Mouse (Mus musculus) frontal cortex, postnatal 36 days (tissue): ENCODE results near the gene Trabd2b.

Experiments
- DNase-seq, 2 experiments: peaks; one replicate each; pipeline ENCODE4 v3.0.0; 2022; ENCODE audit warnings: low spot score in 2 of 2

Gene Trabd2b

DNA sequence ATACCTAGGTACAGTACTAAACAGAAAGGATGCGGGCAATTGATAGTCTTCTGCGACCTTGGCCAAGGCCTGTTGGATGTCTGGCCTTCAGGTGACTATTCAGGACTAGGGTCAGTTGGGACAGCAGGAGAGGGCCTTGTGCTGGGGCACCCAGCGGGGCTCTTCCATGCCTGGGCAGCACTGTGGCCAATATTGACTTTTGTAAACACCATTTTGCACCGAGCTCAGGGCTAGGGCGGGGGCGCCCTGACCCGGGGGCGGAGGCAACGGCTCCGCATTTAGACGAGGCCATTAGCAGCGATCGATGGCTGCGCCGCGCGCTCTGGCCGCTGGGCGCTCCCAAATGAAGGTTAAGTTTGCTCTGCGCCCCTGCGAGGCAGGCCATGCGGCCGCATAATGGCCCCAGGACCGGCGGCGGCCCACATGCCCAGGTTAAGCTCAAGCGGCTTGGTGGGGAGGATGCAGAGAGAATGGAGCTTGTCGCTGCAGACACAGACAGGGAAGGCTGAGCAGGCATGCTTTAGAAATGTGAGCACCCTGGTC, 242.1 kb downstream of the Trabd2b start:
- no peak for DNase-seq

DNA sequence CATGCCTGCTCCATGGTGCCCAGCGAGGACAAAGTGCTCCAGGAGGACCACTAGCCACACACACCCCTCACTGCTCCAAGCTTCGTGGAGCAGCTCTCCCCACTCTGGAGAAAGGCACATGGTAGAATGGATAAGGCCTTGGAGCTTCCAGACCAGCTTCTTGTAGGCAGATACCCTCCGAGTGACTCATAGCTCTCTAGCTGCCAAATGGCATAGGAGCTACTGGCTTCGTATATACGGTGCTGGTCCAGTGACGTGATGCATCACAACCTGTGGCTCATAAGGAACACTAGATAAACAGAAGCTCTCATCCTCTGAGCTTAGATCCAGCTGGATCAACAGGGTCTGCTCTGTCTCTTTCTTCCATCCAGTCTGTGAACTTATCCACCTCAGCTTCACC, 244.0 kb downstream of the Trabd2b start:
- no peak for DNase-seq

DNA sequence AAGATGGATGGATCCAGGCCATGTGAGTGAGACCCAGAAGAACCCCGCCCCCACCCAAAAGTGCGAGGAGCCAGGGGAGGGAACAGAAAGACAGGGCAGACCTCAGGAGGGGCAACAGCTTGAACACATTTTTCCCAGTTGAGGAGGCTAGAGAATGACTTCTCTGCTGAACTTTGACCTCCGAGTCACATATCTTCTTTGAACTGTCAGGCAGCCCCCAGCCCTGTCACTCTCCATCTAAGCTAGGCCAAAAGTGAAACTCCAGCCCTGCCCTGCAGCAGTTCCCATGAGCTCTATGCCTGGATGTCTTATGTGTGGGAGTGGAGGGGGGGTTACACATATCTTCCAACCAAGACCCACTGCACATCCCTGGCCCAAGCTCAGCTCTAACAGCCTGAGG, 244.5 kb downstream of the Trabd2b start:
- DNase-seq = no peak

DNA sequence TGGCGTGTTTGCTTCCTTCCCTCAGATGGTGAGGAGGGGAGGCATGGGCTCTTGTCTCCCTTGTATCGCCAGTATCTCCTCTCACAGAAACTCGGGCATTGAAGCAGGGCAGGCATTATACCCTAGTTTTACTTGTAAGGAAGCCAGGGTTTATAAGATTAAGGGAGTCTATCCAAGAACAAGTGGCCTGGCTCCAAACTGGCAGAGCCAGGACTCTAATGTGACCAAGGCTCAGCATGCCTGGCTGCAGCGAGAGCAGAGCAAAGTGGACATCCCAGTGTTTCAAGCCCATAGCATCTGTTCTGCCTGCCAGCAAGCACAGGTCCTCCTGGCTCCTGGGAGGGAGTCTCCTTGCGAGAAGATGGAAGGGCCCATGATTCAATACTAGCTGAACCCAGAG, 245.1 kb downstream of the Trabd2b start:
- no peak for DNase-seq

DNA sequence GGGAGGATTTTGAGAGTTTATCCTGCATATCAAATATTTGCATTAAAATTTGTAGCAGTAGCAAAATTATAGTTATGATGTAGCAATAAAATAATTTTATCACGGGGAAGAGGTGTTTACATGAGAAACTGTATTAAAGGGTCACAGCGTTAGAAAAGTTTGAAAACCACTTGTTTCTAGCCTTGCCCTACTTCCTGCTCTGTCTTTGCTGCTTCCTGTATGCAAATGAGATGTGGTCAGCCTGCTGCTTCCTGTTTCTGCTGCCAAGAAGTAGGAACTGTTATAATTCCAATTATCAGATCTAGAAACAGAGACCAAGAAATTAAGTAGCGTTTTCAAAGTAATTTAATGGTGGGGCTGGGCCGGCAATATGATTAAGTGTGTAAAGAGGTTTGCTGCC, 245.9 kb downstream of the Trabd2b start:
- no peak for DNase-seq

DNA sequence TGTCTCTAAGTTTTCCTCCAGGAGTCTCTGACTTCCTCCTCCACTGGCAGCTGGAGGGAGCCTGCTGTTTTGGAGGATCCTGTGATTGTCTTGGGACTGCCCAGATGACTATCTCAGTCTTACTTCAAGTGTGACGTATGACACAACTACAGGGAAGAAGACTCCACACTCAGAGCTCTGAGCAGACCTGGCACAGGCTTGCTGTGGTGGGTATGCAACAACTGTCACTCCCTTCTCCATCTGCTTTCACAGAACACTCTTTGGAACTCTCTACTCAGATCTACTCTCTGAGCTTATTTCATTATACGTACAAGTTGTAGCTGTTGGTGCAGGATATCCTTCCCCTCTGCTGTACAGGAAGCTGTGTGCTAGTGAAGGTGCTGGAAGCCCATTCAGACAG, 251.4 kb downstream of the Trabd2b start:
- no peak for DNase-seq

DNA sequence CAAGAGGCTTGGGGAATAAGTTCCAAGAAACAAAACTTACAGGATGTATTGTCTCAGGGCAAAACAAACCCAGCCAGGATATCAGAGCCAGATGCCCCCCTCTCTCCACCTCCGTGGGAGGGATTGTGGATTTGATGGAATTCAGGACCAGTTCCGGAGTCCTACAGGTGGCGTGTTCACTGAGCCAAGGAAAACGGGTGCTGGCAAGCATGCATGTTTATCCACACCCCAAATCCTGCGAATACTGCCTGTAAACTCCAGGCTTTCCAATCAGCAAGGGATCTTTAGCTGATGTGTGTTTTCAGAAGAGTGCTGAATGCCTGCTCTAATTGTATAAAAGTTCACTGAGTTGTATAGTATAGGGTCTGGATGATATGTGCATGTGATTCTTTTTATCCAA, 253.4 kb downstream of the Trabd2b start:
- no peak for DNase-seq

DNA sequence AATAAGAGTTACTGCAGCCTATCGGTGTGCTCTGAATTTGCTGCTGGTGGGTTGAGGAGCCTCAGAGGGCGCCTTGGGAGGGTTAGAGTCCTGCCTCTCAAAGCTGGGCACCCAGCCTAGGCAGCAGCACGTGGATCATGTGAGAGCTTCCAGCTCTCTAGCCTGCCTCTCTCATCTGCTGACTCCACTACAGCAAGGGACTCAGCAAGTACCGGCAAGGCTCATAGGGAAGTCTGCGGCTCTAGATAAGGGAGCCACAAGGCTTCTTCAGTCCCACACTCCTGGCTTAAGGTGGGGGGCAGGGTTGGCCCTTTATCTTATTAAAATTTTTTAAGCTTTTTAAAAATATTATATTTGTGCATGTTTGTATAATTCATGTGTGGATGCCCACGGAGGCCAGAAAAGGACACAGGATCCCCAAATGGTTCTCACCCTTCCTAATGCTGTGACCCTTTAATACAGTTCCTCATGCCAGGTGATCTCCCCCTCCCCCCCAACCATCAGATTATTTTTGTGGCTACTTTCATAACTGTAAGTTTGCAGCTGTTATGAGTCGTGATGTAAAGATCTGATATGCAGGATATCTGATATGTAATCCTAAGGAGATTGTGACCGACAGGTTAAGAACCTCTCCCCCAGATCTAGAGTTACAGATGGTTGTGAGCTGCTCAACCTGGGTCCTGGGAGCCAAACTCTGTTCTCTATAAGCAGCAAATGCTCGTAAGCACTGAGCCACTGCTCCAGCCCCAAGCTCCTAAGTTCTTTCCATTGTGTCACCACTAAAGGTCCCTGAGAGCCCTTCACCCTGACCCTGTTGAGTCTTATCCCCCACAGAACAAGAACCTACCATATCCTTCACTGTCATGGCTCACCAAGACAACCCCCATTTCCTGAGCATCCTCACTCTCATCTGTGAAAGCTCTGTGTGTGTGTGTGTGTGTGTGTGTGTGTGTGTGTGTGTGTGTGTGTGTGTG, 257.8 kb downstream of the Trabd2b start:
- DNase-seq = no peak
